Mouse (Mus musculus) bone marrow macrophage, adult 2 months (primary cell): ENCODE data around the gene Cdk19.

Experiments
- CTCF ChIP-seq: IDR thresholded peaks from 2 replicates; pipeline ENCODE4 v1.5.1; 2012; ENCODE audit warnings: low read depth, mild to moderate bottlenecking, low read length, moderate library complexity
- POLR2A ChIP-seq: IDR thresholded peaks from 2 replicates; pipeline ENCODE4 v1.6.1; 2012; ENCODE audit warnings: mild to moderate bottlenecking, low read depth, low read length, borderline replicate concordance

DNA sequence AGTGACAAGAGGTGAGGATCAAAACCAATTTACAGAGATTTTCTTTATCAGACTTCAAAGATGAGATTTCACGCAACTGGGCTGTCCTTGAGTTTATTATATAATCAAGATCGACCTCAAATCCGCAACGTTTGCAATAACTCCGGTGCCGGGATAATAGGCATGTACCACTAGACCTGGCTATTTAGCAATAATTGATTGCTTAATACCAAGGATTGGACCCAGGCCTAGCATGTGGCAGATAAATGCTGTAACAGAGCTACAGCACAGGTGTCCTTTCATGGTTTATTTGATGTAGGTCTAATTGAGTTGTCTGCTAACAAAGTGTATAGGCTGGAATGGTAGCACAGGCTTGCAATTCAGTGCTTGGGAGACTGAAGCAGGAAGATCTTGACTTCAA lies 172.8 kb downstream of the Cdk19 start:
- TF ChIP-seq POLR2A: no peak
- no peak for TF ChIP-seq CTCF
